Mouse (Mus musculus) midbrain, embryonic 15.5 days (tissue): ENCODE results near the gene Stat5a. TPM values are rescaled to one million over a fixed set of nuclear protein-coding genes. Genes with fewer than 3 reads are reported as not detected.

ENCODE experiments used
- ATAC-seq: fragments of 200-750 bp; cut with Nextera tagmentation; replicated peaks from 2 replicates; pipeline ENCODE4 v1.8.0; 2017; ENCODE audit warnings: moderate TSS enrichment
- H3K27ac ChIP-seq: fragments of 300-500 bp; sonication (generic); 2 replicates; pipeline ENCODE4 v1.5.1; 2015; ENCODE audit warnings: mild to moderate bottlenecking, inconsistent platforms
- H3K27me3 ChIP-seq: fragments of 300-500 bp; sonication (generic); replicated peaks from 2 replicates; pipeline ENCODE4 v1.6.1; 2015; ENCODE audit warnings: inconsistent platforms
- H3K36me3 ChIP-seq: fragments of 300-500 bp; sonication (generic); replicated peaks from 2 replicates; pipeline ENCODE4 v1.6.1; 2015; ENCODE audit warnings: inconsistent platforms
- H3K4me1 ChIP-seq: fragments of 300-500 bp; sonication (generic); 2 replicates; pipeline ENCODE4 v1.6.1; 2015; ENCODE audit warnings: inconsistent platforms
- H3K4me2 ChIP-seq: fragments of 300-500 bp; sonication (generic); 2 replicates; pipeline ENCODE4 v1.6.1; 2015; ENCODE audit warnings: inconsistent platforms, mild to moderate bottlenecking, moderate library complexity
- H3K4me3 ChIP-seq: fragments of 300-500 bp; sonication (generic); 2 replicates; pipeline ENCODE4 v1.5.1; 2015; ENCODE audit warnings: mild to moderate bottlenecking, inconsistent platforms
- H3K9ac ChIP-seq: fragments of 300-500 bp; sonication (generic); 2 replicates; pipeline ENCODE4 v1.6.1; 2015; ENCODE audit warnings: mild to moderate bottlenecking, inconsistent platforms
- H3K9me3 ChIP-seq: fragments of 300-500 bp; sonication (generic); 2 replicates; pipeline ENCODE4 v1.6.1; 2016; ENCODE audit warnings: inconsistent platforms
- WGBS: fragments of 180-500 bp; shearing (Covaris S2); methylation state at CpG from one replicate; pipeline ENCODE4 v1.1.7; 2015; ENCODE audit warnings: mixed read lengths; 5-methylcytosine and 5-hydroxymethylcytosine counted together
- polyA plus RNA-seq: library from polyadenylated mRNA; unstranded; fragments of >200 nt; fragmentation: Nextera tagmentation; extraction: Ambion mirVana; gene quantifications from 2 replicates; pipeline ENCODE4 v1.2.1, GENCODE M21; 2015

The Stat5a gene
- polyA plus RNA-seq, 1 experiment from 2014 or later, result 2.3 TPM

DNA sequence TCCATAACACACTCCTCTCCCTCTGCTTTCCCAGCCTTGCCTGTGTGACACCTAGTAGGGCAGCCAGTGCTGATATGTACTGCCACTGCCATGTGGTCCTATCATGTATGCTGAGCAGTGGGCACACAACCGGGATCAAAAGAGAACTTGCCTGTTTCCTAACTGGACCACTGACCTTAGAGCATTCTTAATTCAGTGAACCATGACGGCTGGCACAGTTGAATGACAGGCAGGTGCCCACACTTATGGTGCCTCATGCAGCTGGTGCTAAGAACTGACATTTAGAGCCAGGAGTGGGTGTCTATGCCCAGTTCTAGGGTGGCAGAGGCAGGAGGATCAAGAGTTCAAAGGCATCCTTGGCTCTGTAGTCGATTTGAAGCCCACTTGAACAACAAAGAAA, 16.6 kb downstream of the Stat5a start:
- no peak for ATAC-seq
- H3K27ac ChIP-seq, result no peak overlapping the region
- H3K36me3 ChIP-seq, result no peaks in the 10 kb centered on the region
- H3K4me1 ChIP-seq, result no peaks in the 10 kb centered on the region
- H3K4me2 ChIP-seq, result no peak overlapping the region
- 80% methylated on average over 3 of the region's 3 CpGs for WGBS
- H3K9me3 ChIP-seq, result no peaks in the 10 kb centered on the region
- no peak overlapping the region for H3K9ac ChIP-seq
- H3K4me3 ChIP-seq, result no peak overlapping the region
- no peaks in the 10 kb centered on the region for H3K27me3 ChIP-seq

DNA sequence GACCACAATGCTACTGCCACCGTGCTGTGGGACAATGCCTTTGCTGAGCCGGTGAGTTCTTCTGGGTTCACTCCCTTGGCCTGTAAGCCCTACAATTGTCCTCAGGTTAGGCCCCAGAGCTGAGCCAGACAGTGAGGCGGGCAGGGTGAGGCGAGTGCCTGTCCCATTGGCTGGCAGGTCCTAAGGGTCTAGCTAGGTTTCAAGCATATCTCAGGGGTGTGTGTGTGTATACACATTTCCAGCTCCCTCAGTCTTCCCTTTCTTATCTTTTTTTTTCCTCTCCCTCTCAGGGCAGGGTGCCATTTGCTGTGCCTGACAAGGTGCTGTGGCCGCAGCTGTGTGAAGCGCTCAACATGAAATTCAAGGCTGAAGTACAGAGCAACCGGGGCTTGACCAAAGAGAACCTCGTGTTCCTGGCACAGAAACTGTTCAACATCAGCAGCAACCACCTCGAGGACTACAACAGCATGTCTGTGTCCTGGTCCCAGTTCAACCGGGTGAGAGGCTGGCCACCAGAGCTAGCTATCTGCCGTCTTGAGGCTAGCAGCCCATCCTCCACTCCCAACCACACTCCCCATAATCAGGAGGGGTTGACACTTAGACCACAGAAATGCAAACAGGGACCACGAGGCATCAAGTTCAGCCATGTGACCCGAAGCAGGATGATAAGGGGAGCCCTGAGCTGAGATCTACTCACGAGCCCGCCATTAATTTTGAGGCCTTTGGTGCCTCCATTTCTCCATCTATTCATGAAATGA, 20.3 kb downstream of the Stat5a start:
- no peaks in the 10 kb centered on the region for H3K9me3 ChIP-seq
- no peak overlapping the region for H3K9ac ChIP-seq
- H3K4me1 ChIP-seq, result no peaks in the 10 kb centered on the region
- no peaks in the 10 kb centered on the region for H3K27me3 ChIP-seq
- WGBS, result 86% methylated on average over 15 of the region's 15 CpGs
- H3K4me3 ChIP-seq, result no peak overlapping the region
- H3K27ac ChIP-seq, result no peak overlapping the region
- no peak for ATAC-seq
- H3K4me2 ChIP-seq, result no peak overlapping the region
- H3K36me3 ChIP-seq, result no peaks in the 10 kb centered on the region

DNA sequence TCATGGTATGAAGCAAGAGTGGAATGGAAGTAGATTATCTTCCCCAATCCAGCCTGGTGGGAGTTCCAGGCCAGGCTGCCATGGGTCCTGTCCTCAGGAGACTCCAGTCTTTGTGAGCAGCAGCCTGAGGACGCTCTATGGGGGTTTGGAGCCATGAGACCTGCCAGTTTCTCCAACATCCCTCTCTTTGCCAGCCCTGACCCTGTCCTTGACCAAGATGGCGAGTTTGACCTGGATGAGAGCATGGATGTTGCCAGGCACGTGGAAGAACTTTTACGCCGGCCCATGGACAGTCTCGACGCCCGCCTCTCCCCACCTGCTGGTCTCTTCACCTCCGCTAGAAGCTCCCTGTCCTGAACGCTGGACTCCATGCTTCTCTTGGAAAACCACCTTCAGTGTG, 24.5 kb downstream of the Stat5a start:
- Histone ChIP-seq H3K27me3 (no peaks in the 10 kb centered on the region), H3K4me2 (no peak overlapping the region), H3K9ac (no peak overlapping the region), H3K27ac (no peak overlapping the region), H3K9me3 (no peaks in the 10 kb centered on the region), H3K4me3 (no peak overlapping the region), H3K4me1 (no peaks in the 10 kb centered on the region), H3K36me3 (0 out of 2 replicates have a peak, but pooled peaks cover 1% of the 10 kb centered on the region)
- 91% methylated on average over 10 of the region's 10 CpGs for WGBS
- ATAC-seq, result no peak

DNA sequence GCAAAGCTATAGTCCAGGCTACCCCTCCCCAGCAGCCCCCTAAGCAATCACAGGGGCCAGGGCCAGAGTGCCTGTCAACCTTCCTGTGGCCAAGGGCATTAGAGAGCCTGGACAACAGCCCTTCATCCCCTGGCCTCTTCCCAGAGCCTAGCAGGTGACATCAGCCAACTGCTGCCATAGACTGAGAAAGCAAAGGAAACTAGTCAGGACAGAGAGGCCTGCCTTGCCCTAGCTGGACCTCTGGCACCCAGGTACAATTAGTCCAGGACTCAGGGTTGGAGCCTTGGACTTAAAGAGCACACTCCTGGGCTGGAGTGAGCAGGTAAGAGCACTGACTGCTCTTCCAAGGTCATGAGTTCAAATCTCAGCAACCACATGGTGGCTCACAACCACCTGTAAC, 26.3 kb downstream of the Stat5a start:
- 0 out of 2 replicates have a peak, but pooled peaks cover 3% of the 10 kb centered on the region for H3K36me3 ChIP-seq
- H3K4me2 ChIP-seq, result no peak overlapping the region
- ATAC-seq, result no peak
- no peaks in the 10 kb centered on the region for H3K27me3 ChIP-seq
- H3K9ac ChIP-seq, result no peak overlapping the region
- H3K27ac ChIP-seq, result no peak overlapping the region
- H3K9me3 ChIP-seq, result no peaks in the 10 kb centered on the region
- H3K4me1 ChIP-seq, result no peaks in the 10 kb centered on the region
- H3K4me3 ChIP-seq, result no peak overlapping the region

DNA sequence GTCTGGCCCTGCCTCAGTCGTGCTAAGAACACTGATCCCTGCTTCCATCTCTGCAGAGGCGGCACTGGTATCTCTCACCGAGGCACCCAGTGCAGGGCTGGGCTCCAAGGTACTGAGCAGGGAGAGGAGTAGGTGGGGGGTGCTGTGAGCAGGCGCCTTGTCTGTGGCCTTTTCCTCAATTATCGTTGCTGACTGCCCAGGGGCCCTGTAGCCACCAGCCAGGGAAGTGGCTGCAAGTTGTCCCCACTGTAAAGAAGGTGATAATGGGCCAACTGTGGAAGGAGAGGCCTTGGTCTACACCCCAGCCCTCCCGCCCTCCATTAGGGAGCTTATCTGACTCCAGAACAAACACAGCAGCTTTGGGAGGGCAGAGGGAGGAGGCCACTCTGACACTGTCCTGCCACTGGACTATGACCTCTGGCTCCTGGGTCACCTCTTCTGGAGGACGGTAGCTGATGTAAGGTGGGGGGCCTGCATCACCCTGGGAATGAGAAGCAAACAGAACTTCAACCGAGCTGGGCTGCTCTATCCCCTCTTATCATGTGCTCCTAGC, 27.1 kb downstream of the Stat5a start:
- Histone ChIP-seq H3K9me3 (no peaks in the 10 kb centered on the region), H3K27ac (no peak overlapping the region), H3K4me2 (no peak overlapping the region), H3K4me1 (no peaks in the 10 kb centered on the region), H3K4me3 (no peak overlapping the region), H3K9ac (no peak overlapping the region), H3K36me3 (0 out of 2 replicates have a peak, but pooled peaks cover 3% of the 10 kb centered on the region), H3K27me3 (no peaks in the 10 kb centered on the region)
- ATAC-seq, result no peak
- WGBS, result 71% methylated on average over 8 of the region's 8 CpGs

DNA sequence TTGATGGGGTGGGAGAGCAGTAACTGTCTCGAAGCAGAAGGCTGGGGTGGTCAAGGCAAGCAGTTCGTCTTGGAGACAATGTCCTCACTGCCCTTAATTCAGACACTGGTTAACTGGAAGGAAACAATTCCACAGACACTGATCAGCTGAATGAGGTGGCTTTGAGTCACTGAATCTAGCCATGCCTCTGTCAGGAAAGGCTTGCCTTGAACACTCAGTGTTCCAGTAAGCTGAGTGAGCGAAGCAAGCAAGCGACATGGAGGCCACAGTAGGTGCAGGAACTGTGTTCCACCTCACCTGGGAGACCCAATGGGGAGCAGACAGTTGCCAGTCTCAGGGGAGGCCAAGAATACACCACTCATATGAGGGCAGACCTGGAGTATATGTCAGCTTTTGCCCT, 28.1 kb downstream of the Stat5a start:
- no peak overlapping the region for H3K4me3 ChIP-seq
- 0 out of 2 replicates have a peak, but pooled peaks cover 3% of the 10 kb centered on the region for H3K36me3 ChIP-seq
- no peaks in the 10 kb centered on the region for H3K27me3 ChIP-seq
- no peak overlapping the region for H3K4me2 ChIP-seq
- H3K9me3 ChIP-seq, result no peaks in the 10 kb centered on the region
- no peak for ATAC-seq
- WGBS, result 86% methylated on average over 4 of the region's 4 CpGs
- no peak overlapping the region for H3K27ac ChIP-seq
- H3K9ac ChIP-seq, result no peak overlapping the region
- no peaks in the 10 kb centered on the region for H3K4me1 ChIP-seq

DNA sequence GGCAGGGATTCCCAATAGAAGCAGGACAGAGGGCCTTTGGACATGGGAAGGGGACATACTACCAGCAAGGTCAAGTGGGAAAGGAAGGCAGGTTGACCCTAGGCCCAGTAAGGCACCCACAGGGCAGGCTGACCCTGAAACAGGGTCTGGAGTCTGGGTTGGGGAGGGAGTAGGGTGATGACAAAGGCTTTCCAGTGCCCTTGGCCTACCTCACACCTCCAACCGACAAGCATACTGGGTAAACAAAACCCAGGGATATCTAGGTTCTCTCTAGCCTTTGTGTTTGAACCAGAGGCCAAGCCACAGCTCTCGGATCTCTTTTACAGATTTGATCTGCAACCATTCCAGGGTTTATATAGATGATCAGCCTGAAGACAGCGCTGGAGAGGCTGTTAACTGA, 28.6 kb downstream of the Stat5a start:
- WGBS, result 78% methylated on average over 3 of the region's 3 CpGs
- peaks cover 6% of the 10 kb centered on the region; the same call in 1 of the 2 replicates for H3K36me3 ChIP-seq

DNA sequence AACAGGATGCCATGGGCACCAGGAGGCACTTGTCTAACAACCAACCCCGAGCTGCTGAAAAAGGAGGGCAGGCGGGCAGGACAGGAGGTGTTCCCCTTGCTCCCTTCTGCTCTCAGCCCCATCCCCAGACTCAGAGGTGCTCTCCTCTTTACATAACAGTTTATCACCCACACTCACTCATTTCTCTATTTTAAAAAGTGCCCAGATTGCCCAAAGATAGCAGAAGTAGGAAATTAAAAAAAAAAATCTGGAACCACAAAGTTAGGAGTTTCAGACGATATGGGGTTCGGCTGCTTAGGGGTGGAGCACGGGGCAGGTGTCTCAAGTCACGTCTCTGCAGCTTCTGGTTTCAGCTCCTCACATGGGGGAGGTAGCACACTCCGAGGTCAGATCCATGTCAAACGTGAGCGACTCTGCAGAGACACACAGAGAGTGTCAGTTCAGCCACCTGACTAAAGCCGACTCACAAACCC, 29.2 kb downstream of the Stat5a start:
- H3K36me3 ChIP-seq, result peaks cover 6% of the 10 kb centered on the region; the same call in 1 of the 2 replicates
- no peaks in the 10 kb centered on the region for H3K27me3 ChIP-seq
- no peak overlapping the region for H3K27ac ChIP-seq
- no peak overlapping the region for H3K4me2 ChIP-seq
- no peaks in the 10 kb centered on the region for H3K9me3 ChIP-seq
- no peaks in the 10 kb centered on the region for H3K4me1 ChIP-seq
- no peak overlapping the region for H3K9ac ChIP-seq
- 74% methylated on average over 10 of the region's 10 CpGs for WGBS
- ATAC-seq, result no peak
- H3K4me3 ChIP-seq, result no peak overlapping the region

More for the DNA sequence above, 28.6 kb downstream of the Stat5a start:
- Histone ChIP-seq H3K4me3 (no peak overlapping the region), H3K27me3 (no peaks in the 10 kb centered on the region), H3K27ac (no peak overlapping the region), H3K4me2 (no peak overlapping the region), H3K9me3 (no peaks in the 10 kb centered on the region), H3K9ac (no peak overlapping the region), H3K4me1 (no peaks in the 10 kb centered on the region)
- no peak for ATAC-seq

DNA sequence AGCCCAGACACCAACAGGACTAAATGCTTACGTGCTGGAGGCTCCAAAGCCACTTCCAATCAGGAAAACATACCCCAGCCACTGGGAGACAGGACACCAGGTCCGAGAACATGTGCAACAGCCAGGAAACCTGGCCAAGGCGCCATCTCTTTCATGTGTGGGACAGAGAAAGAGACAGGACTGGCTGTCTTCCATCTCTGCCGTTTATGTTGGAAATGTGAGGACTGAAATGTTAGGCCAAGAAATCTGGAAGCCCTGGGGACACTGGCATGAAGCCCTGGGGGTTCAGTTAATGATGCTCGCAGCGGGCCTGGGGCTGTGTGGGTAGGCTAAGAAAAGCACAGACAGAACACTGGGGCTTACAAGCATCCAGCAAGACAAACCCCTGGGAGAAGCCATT, 31.3 kb downstream of the Stat5a start:
- no peaks in the 10 kb centered on the region for H3K27me3 ChIP-seq
- no peak overlapping the region for H3K4me2 ChIP-seq
- H3K9ac ChIP-seq, result no peak overlapping the region
- no peaks in the 10 kb centered on the region for H3K9me3 ChIP-seq
- ATAC-seq, result no peak
- no peaks in the 10 kb centered on the region for H3K4me1 ChIP-seq
- WGBS, result 76% methylated on average over 6 of the region's 6 CpGs
- H3K27ac ChIP-seq, result no peak overlapping the region
- peaks cover 6% of the 10 kb centered on the region; the same call in 1 of the 2 replicates for H3K36me3 ChIP-seq
- H3K4me3 ChIP-seq, result no peak overlapping the region

DNA sequence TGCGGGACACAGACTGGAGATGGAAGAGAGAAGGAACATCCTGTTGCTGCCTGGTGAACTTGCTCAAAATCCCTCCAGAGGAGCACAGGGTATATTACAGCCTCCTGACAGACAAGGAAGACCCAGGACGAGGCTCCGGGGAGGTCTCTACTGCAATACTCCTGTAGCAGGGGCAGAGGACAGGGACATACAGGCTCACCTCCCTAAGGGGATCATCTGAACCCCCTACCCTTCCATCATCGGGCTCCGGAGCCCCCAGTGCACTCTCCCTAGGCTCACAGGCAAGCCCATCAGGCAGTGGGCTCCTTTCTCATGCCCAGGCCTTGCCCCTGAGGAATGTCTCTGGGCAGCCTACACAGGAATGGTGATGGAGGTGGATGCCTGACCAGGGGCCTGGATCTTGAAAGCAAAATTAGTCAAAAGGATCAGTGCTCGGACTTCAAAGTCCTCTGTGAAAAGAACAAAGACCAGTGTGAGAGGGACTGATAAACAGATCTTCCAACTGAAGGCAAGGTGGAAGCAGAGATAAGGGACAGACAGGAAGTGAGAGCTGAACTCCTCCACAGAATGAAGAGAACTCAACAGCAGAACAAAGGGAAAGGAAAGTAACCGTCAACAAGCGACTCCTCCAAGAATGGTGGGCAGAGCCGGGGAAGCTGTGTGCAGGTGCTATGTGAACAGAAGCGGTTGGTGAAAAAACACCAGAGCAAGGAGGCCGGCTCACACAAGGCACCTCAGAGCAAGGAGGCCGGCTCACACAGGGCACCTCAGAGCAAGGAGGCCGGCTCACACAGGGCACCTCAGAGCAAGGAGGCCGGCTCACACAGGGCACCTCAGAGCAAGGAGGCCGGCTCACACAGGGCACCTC, 32.3 kb downstream of the Stat5a start:
- no peaks in the 10 kb centered on the region for H3K4me1 ChIP-seq
- H3K4me3 ChIP-seq, result no peak overlapping the region
- ATAC-seq, result no peak
- 68% methylated on average over 15 of the region's 15 CpGs for WGBS
- H3K27ac ChIP-seq, result no peak overlapping the region
- peaks cover 6% of the 10 kb centered on the region; the same call in 1 of the 2 replicates for H3K36me3 ChIP-seq
- no peaks in the 10 kb centered on the region for H3K27me3 ChIP-seq
- H3K4me2 ChIP-seq, result no peak overlapping the region
- H3K9ac ChIP-seq, result no peak overlapping the region
- no peaks in the 10 kb centered on the region for H3K9me3 ChIP-seq

DNA sequence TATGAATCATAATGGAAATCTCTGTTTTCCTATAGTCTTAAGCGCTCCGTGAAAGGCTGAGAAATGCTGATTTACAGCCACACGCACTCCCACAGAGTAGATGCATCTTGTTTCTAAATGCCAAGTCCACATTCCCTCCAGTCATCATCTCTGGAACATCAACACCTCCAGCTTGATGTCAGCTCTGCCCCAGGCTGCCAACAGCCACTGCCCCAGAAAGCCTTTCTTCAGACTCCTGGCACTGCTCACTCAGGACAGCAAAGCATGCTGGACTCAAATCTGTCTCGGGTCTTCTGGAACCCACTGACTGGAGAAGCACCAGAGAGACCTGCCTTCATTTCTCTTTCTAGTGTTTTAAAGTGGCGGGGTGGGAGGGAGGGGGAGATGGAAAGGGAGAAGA, 33.3 kb downstream of the Stat5a start:
- Histone ChIP-seq H3K9ac (no peak overlapping the region), H3K9me3 (no peaks in the 10 kb centered on the region), H3K4me2 (no peak overlapping the region), H3K27me3 (no peaks in the 10 kb centered on the region), H3K36me3 (peaks cover 6% of the 10 kb centered on the region; the same call in 1 of the 2 replicates), H3K4me3 (no peak overlapping the region), H3K27ac (no peak overlapping the region), H3K4me1 (no peaks in the 10 kb centered on the region)
- 91% methylated on average over 5 of the region's 5 CpGs for WGBS
- ATAC-seq, result no peak

DNA sequence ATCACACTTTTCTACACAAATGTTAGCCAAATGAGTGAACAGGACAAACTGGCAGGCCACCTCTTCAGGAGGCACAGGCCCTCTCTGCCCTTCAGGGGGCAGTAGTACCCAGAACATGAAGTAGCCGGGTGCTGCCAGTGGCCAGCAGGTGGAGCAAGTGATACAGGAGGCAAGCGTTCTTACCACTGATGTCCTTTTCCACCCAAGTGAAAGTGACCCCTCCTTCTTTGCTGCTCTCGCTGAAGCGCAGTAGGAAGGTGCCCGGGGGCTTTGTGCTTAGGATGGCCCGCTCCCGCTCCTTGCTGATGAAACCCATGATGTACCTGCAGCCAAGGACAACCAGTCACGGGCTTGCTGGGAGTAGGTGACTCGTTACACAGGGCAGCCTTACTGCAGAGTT, 34.3 kb downstream of the Stat5a start:
- ATAC-seq, result no peak
- Histone ChIP-seq H3K27ac (no peak overlapping the region), H3K4me2 (no peak overlapping the region), H3K27me3 (no peaks in the 10 kb centered on the region), H3K9me3 (no peaks in the 10 kb centered on the region), H3K9ac (no peak overlapping the region), H3K4me1 (0 out of 2 replicates have a peak, but pooled peaks cover 2% of the 10 kb centered on the region), H3K36me3 (peaks cover 6% of the 10 kb centered on the region; the same call in 1 of the 2 replicates), H3K4me3 (no peak overlapping the region)
- 12% methylated on average over 9 of the region's 9 CpGs for WGBS
